Comparison of ENCODE assay signal across 8 mouse cellular contexts in genomic region chr11:60175371-60176181, GRCm38 (mm10). TPM values are rescaled to one million over a fixed set of nuclear protein-coding genes. Genes with fewer than 3 reads are reported as not detected.
DNase-seq lines count a peak whose midpoint lies in the region; ATAC-seq and TF ChIP-seq lines count a peak whose summit lies in the region.

No protein-coding gene starts in this region.

- peak; percentile 25 for TF ChIP-seq CTCF in forebrain, postnatal 0 days (IDR thresholded peaks at IDR 0.05; ENCODE audit: low read depth)
- no peak for TF ChIP-seq CTCF in layer of hippocampus, adult 2 months (conservative IDR thresholded peaks at IDR 0.05)
- TF ChIP-seq CTCF in olfactory bulb, adult 2 months (IDR thresholded peaks at IDR 0.05; ENCODE audit: insufficient read depth, low read depth, low read length), result no peak

- DNase-seq in ES-E14 (ENCODE audit: low read depth, low spot score), result no peak
- peak; percentile 87 for DNase-seq in forebrain, postnatal 0 days
- DNase-seq in heart, postnatal 4 days, result peak; percentile 85
- DNase-seq in layer of hippocampus, adult 2 months (ENCODE audit: low spot score in 2 of 2), result peak; percentile 65 to 67
- peak; percentile 50 to 70 for DNase-seq in lung, adult 18-20 months
- peak; percentile 39 to 58 for DNase-seq in thymus, postnatal 36 days

- peak; percentile 66 for TF ChIP-seq POLR2A in olfactory bulb, adult 2 months (IDR thresholded peaks at IDR 0.05; ENCODE audit: insufficient read depth, low read depth, low read length)

- in situ Hi-C loops in ES-E14 (cut with MboI; ENCODE audit: low sequenced_read_pairs in 2 of 2, unreplicated experiment in 2 of 2), result no loop called here

- peaks cover 7% of the 10 kb centered on the region; the same call in 1 of the 2 replicates for H3K36me3 ChIP-seq in ES-E14 (ENCODE audit: control insufficient read depth, insufficient read depth, low read length, poor library complexity, severe bottlenecking)
- no peaks in the 10 kb centered on the region for H3K36me3 ChIP-seq in forebrain, postnatal 0 days (ENCODE audit: insufficient read depth)

- H3K27ac ChIP-seq in ES-E14 (ENCODE audit: insufficient read depth, low read depth, low read length, poor library complexity, severe bottlenecking), result peak overlapping the region; percentile 94
- peak overlapping the region; percentile 99 for H3K27ac ChIP-seq in forebrain, postnatal 0 days (ENCODE audit: low read depth, low read length)
- peak overlapping the region; percentile 99 for H3K27ac ChIP-seq in layer of hippocampus, adult 2 months
- peak overlapping the region; percentile 99 for H3K27ac ChIP-seq in olfactory bulb, adult 2 months (ENCODE audit: insufficient read depth, low read depth, low read length)

- H3K9me3 ChIP-seq in ES-E14 (ENCODE audit: control insufficient read depth, insufficient read depth, low read depth, low read length), result no peaks in the 10 kb centered on the region
- no peaks in the 10 kb centered on the region for H3K9me3 ChIP-seq in forebrain, postnatal 0 days (ENCODE audit: low read length)

- peaks cover 6 to 21% of the 10 kb centered on the region in 2 experiments; a peak in 3 of 4 replicates for H3K4me1 ChIP-seq in ES-E14 (ENCODE audit: control insufficient read depth in 2 of 2, insufficient read depth in 2 of 2, low read length in 2 of 2, poor library complexity in 1 of 2)
- H3K4me1 ChIP-seq in forebrain, postnatal 0 days (ENCODE audit: insufficient read depth), result peaks cover 29% of the 10 kb centered on the region
- H3K4me1 ChIP-seq in olfactory bulb, adult 2 months (ENCODE audit: control insufficient read depth, insufficient read depth, low read length), result peaks cover 51% of the 10 kb centered on the region

- no peaks in the 10 kb centered on the region for H3K27me3 ChIP-seq in forebrain, postnatal 0 days (ENCODE audit: insufficient read depth, low read length)

- H3K4me3 ChIP-seq in ES-E14 (ENCODE audit: insufficient read depth in 1 of 2, low read depth in 1 of 2, low read length in 2 of 2, poor library complexity in 1 of 2, severe bottlenecking in 1 of 2), result peak overlapping the region; percentile 78 to 86
- H3K4me3 ChIP-seq in forebrain, postnatal 0 days (ENCODE audit: low read depth, low read length), result peak overlapping the region; percentile 69
- peak overlapping the region; percentile 81 for H3K4me3 ChIP-seq in layer of hippocampus, adult 2 months
- H3K4me3 ChIP-seq in olfactory bulb, adult 2 months (ENCODE audit: insufficient read depth, low read depth, low read length), result peak overlapping the region; percentile 69

- under 1% methylated on average over 58 of the region's 66 CpGs for WGBS in forebrain, postnatal 0 days
- under 1% methylated on average over 66 of the region's 66 CpGs for WGBS in olfactory bulb, adult 2 months

- peak overlapping the region; percentile 90 for H3K9ac ChIP-seq in ES-E14 (ENCODE audit: insufficient read depth, low read depth, low read length, poor library complexity, severe bottlenecking)
- H3K9ac ChIP-seq in forebrain, postnatal 0 days, result peak overlapping the region; percentile 86

- ATAC-seq in cerebellum, adult (ENCODE audit: insufficient number of reproducible peaks, low FRiP score, low TSS enrichment), result peak; percentile 56
- peak; percentile 74 for ATAC-seq in forebrain, postnatal 0 days

- H3K4me2 ChIP-seq in forebrain, postnatal 0 days (ENCODE audit: low read depth), result peak overlapping the region; percentile 94

TF ChIP-seq in ES-E14, 5 proteins besides CTCF, POLR2A, EP300 and RAD21:
- TF ChIP-seq ZNF384 (IDR thresholded peaks at IDR 0.05; ENCODE audit: low read depth, low read length) (no peak), MAFK (IDR thresholded peaks at IDR 0.05; ENCODE audit: insufficient read depth, low read depth, low read length) (no peak), CHD2 (IDR thresholded peaks at IDR 0.05; ENCODE audit: low read depth, low read length) (no peak), HCFC1 (IDR thresholded peaks at IDR 0.05; ENCODE audit: borderline replicate concordance, insufficient read depth, low read length) (no peak), ZC3H11A (IDR thresholded peaks at IDR 0.05; ENCODE audit: borderline replicate concordance, low read depth, low read length) (no peak)

RNA-seq across cellular contexts. Expression of gene Srebf1, which starts 46.8 kb away (rescaled TPM):
- 136 and 236 TPM in 2 replicates for total RNA-seq in ES-E14 (2012; rRNA removed)
- 56.2 and 70.7 TPM in 2 replicates for total RNA-seq in forebrain, postnatal 0 days (2014; rRNA removed)
- 28.9 and 32.8 TPM in 2 replicates for polyA plus RNA-seq in forebrain, postnatal 0 days (2015; fragmentation: Nextera tagmentation; extraction: Ambion mirVana)
- 10 to 100 TPM; 35.8 to 50.8 TPM for total RNA-seq in heart, postnatal 4 days (2021)
- 10 to 100 TPM; 64.2 to 70.8 TPM for total RNA-seq in layer of hippocampus, adult 2 months (2021)
- polyA plus RNA-seq in olfactory bulb, adult 2 months (2012; ENCODE audit: insufficient read depth, insufficient read length, low replicate concordance, missing spikeins), result not detected in 2 replicates
